Mouse (Mus musculus): ENCODE measurements at regions not wholly inside any gene's neighbourhood (a gene's known extent, or its start where the extent isn't known, plus 50 kb on each side); places are given as distances from the start of the nearest gene placed in this dataset.
A peak's percentile ranks its signal among the peaks of the same experiment; 100 is the strongest.

GRCm38 (mm10) chr3:29822622-29823370 is 725.0 kb downstream of the Mecom start:
- H3K27me3 ChIP-seq (ENCODE audit: control insufficient read depth, insufficient read depth, low read depth, low read length): no peaks in the 10 kb centered on the region
- H3K4me1 ChIP-seq (replicated peaks; ENCODE audit: control insufficient read depth, insufficient read depth, low read length): 0 out of 2 replicates have a peak, but pooled peaks cover 2% of the 10 kb centered on the region
- 84% methylated on average over 10 of the region's 10 CpGs for WGBS
- H3K27ac ChIP-seq (ENCODE audit: low read length): no peak overlapping the region
- H3K36me3 ChIP-seq (ENCODE audit: control insufficient read depth, insufficient read depth, low read length): no peaks in the 10 kb centered on the region
- H3K4me2 ChIP-seq (ENCODE audit: low read depth, low read length): no peak overlapping the region
- no peak overlapping the region for H3K4me3 ChIP-seq (ENCODE audit: low read length)
- ATAC-seq (ENCODE audit: low read depth): no peak
- H3K9ac ChIP-seq (ENCODE audit: low read length): no peak overlapping the region
- no peaks in the 10 kb centered on the region for H3K9me3 ChIP-seq (ENCODE audit: control insufficient read depth, low read length)

- H3K4me1 ChIP-seq (replicated peaks; ENCODE audit: control insufficient read depth, insufficient read depth, low read length): peaks cover 3% of the 10 kb centered on the region; the same call in 1 of the 2 replicates
- no peaks in the 10 kb centered on the region for H3K27me3 ChIP-seq (ENCODE audit: control insufficient read depth, insufficient read depth, low read depth, low read length)
- H3K4me2 ChIP-seq (ENCODE audit: low read depth, low read length): no peak overlapping the region
- WGBS: 83% methylated on average over 4 of the region's 4 CpGs
- H3K9me3 ChIP-seq (ENCODE audit: control insufficient read depth, low read length): no peaks in the 10 kb centered on the region
- no peak overlapping the region for H3K9ac ChIP-seq (ENCODE audit: low read length)
- H3K4me3 ChIP-seq (ENCODE audit: low read length): no peak overlapping the region
- H3K27ac ChIP-seq (ENCODE audit: low read length): no peak overlapping the region
- ATAC-seq (ENCODE audit: low read depth): no peak
- no peaks in the 10 kb centered on the region for H3K36me3 ChIP-seq (ENCODE audit: control insufficient read depth, insufficient read depth, low read length)
These were observed 730.8 kb downstream of the Mecom start for GRCm38 (mm10) chr3:29816964-29817363.

- Histone ChIP-seq H3K4me2 (ENCODE audit: low read depth, low read length) (peak overlapping the region; percentile 48), H3K4me1 (replicated peaks; ENCODE audit: control insufficient read depth, insufficient read depth, low read length) (peaks cover 3% of the 10 kb centered on the region; the same call in 1 of the 2 replicates), H3K27ac (ENCODE audit: low read length) (no peak overlapping the region), H3K9me3 (ENCODE audit: control insufficient read depth, low read length) (no peaks in the 10 kb centered on the region), H3K36me3 (ENCODE audit: control insufficient read depth, insufficient read depth, low read length) (no peaks in the 10 kb centered on the region), H3K27me3 (ENCODE audit: control insufficient read depth, insufficient read depth, low read depth, low read length) (no peaks in the 10 kb centered on the region), H3K9ac (ENCODE audit: low read length) (no peak overlapping the region), H3K4me3 (ENCODE audit: low read length) (peak overlapping the region; percentile 16; the same call in 1 of the 2 replicates)
- 31% methylated on average over 7 of the region's 7 CpGs for WGBS
- peak; percentile 71 for ATAC-seq (ENCODE audit: low read depth)
These were observed 731.5 kb downstream of the Egfem1 start for GRCm38 (mm10) chr3:29813276-29813675.

GRCm38 (mm10) chr3:29812480-29813240 is 730.8 kb downstream of the Egfem1 start:
- Histone ChIP-seq H3K4me2 (ENCODE audit: low read depth, low read length) (peak overlapping the region; percentile 4; the same call in 1 of the 2 replicates), H3K27ac (ENCODE audit: low read length) (no peak overlapping the region), H3K4me1 (replicated peaks; ENCODE audit: control insufficient read depth, insufficient read depth, low read length) (peaks cover 3% of the 10 kb centered on the region; the same call in 1 of the 2 replicates), H3K36me3 (ENCODE audit: control insufficient read depth, insufficient read depth, low read length) (no peaks in the 10 kb centered on the region), H3K9ac (ENCODE audit: low read length) (no peak overlapping the region; the same call in 1 of the 2 replicates), H3K4me3 (ENCODE audit: low read length) (no peak overlapping the region), H3K9me3 (ENCODE audit: control insufficient read depth, low read length) (no peaks in the 10 kb centered on the region), H3K27me3 (ENCODE audit: control insufficient read depth, insufficient read depth, low read depth, low read length) (no peaks in the 10 kb centered on the region)
- 50% methylated on average over 14 of the region's 14 CpGs for WGBS
- ATAC-seq (ENCODE audit: low read depth): peak; percentile 59

- Histone ChIP-seq H3K36me3 (ENCODE audit: control insufficient read depth, insufficient read depth, low read length) (no peaks in the 10 kb centered on the region), H3K9ac (ENCODE audit: low read length) (no peak overlapping the region), H3K27me3 (ENCODE audit: control insufficient read depth, insufficient read depth, low read depth, low read length) (no peaks in the 10 kb centered on the region), H3K4me3 (ENCODE audit: low read length) (no peak overlapping the region), H3K27ac (ENCODE audit: low read length) (no peak overlapping the region), H3K4me2 (ENCODE audit: low read depth, low read length) (no peak overlapping the region), H3K9me3 (ENCODE audit: control insufficient read depth, low read length) (no peaks in the 10 kb centered on the region), H3K4me1 (replicated peaks; ENCODE audit: control insufficient read depth, insufficient read depth, low read length) (no peaks in the 10 kb centered on the region)
- WGBS: 76% methylated on average over 2 of the region's 2 CpGs
- ATAC-seq (ENCODE audit: low read depth): no peak
These were observed 724.2 kb downstream of the Egfem1 start for GRCm38 (mm10) chr3:29806046-29806445.

- Histone ChIP-seq H3K27ac (ENCODE audit: low read length) (no peak overlapping the region), H3K4me1 (replicated peaks; ENCODE audit: control insufficient read depth, insufficient read depth, low read length) (no peaks in the 10 kb centered on the region), H3K36me3 (ENCODE audit: control insufficient read depth, insufficient read depth, low read length) (no peaks in the 10 kb centered on the region), H3K4me2 (ENCODE audit: low read depth, low read length) (no peak overlapping the region), H3K9ac (ENCODE audit: low read length) (no peak overlapping the region), H3K9me3 (ENCODE audit: control insufficient read depth, low read length) (no peaks in the 10 kb centered on the region), H3K27me3 (ENCODE audit: control insufficient read depth, insufficient read depth, low read depth, low read length) (no peaks in the 10 kb centered on the region), H3K4me3 (ENCODE audit: low read length) (no peak overlapping the region)
- no peak for ATAC-seq (ENCODE audit: low read depth)
- WGBS: 27% methylated on average over 5 of the region's 5 CpGs
These were observed 721.6 kb downstream of the Egfem1 start for GRCm38 (mm10) chr3:29803456-29803855.

- no peaks in the 10 kb centered on the region for H3K9me3 ChIP-seq (ENCODE audit: control insufficient read depth, low read length)
- no peak overlapping the region for H3K9ac ChIP-seq (ENCODE audit: low read length)
- H3K4me2 ChIP-seq (ENCODE audit: low read depth, low read length): no peak overlapping the region
- no peaks in the 10 kb centered on the region for H3K27me3 ChIP-seq (ENCODE audit: control insufficient read depth, insufficient read depth, low read depth, low read length)
- no peak overlapping the region for H3K4me3 ChIP-seq (ENCODE audit: low read length)
- ATAC-seq (ENCODE audit: low read depth): no peak
- H3K27ac ChIP-seq (ENCODE audit: low read length): no peak overlapping the region
- WGBS: 53% methylated on average over 3 of the region's 3 CpGs
- H3K36me3 ChIP-seq (ENCODE audit: control insufficient read depth, insufficient read depth, low read length): no peaks in the 10 kb centered on the region
- no peaks in the 10 kb centered on the region for H3K4me1 ChIP-seq (replicated peaks; ENCODE audit: control insufficient read depth, insufficient read depth, low read length)
These were observed 719.3 kb downstream of the Egfem1 start for GRCm38 (mm10) chr3:29801081-29801480.

- Histone ChIP-seq H3K27ac (ENCODE audit: low read length) (no peak overlapping the region), H3K9me3 (ENCODE audit: control insufficient read depth, low read length) (no peaks in the 10 kb centered on the region), H3K4me1 (replicated peaks; ENCODE audit: control insufficient read depth, insufficient read depth, low read length) (no peaks in the 10 kb centered on the region), H3K36me3 (ENCODE audit: control insufficient read depth, insufficient read depth, low read length) (no peaks in the 10 kb centered on the region), H3K4me3 (ENCODE audit: low read length) (no peak overlapping the region), H3K27me3 (ENCODE audit: control insufficient read depth, insufficient read depth, low read depth, low read length) (no peaks in the 10 kb centered on the region), H3K9ac (ENCODE audit: low read length) (no peak overlapping the region), H3K4me2 (ENCODE audit: low read depth, low read length) (no peak overlapping the region)
- WGBS: 71% methylated on average over 3 of the region's 3 CpGs
- ATAC-seq (ENCODE audit: low read depth): no peak
These were observed 692.5 kb downstream of the Egfem1 start for GRCm38 (mm10) chr3:29774365-29774764.

- no peaks in the 10 kb centered on the region for H3K27me3 ChIP-seq (ENCODE audit: control insufficient read depth, insufficient read depth, low read depth, low read length)
- H3K9ac ChIP-seq (ENCODE audit: low read length): no peak overlapping the region
- H3K4me3 ChIP-seq (ENCODE audit: low read length): no peak overlapping the region
- H3K4me1 ChIP-seq (replicated peaks; ENCODE audit: control insufficient read depth, insufficient read depth, low read length): no peaks in the 10 kb centered on the region
- no peak overlapping the region for H3K27ac ChIP-seq (ENCODE audit: low read length)
- no peaks in the 10 kb centered on the region for H3K9me3 ChIP-seq (ENCODE audit: control insufficient read depth, low read length)
- no peak for ATAC-seq (ENCODE audit: low read depth)
- WGBS: 60% methylated on average over 1 of the region's 1 CpGs
- no peaks in the 10 kb centered on the region for H3K36me3 ChIP-seq (ENCODE audit: control insufficient read depth, insufficient read depth, low read length)
- no peak overlapping the region for H3K4me2 ChIP-seq (ENCODE audit: low read depth, low read length)
These were observed 689.4 kb downstream of the Egfem1 start for GRCm38 (mm10) chr3:29771194-29771593.

All from lung, embryonic 16.5 days (tissue).